Mouse (Mus musculus) thymus, adult 18-20 months (tissue): ENCODE results near the gene Atp8a2.

Experiments
- DNase-seq, 2 experiments: peaks; one replicate each; pipeline ENCODE4 v3.0.0; 2022; ENCODE audit warnings: mixed read lengths in 2 of 2

Gene Atp8a2

GRCm38 (mm10) chr14:59893971-59894370, 303.0 kb downstream of the Atp8a2 start:
- DNase-seq = no peak

GRCm38 (mm10) chr14:59892084-59892483, 304.9 kb downstream of the Atp8a2 start:
- DNase-seq = no peak

- no peak for DNase-seq
These were observed 305.5 kb downstream of the Atp8a2 start for GRCm38 (mm10) chr14:59891491-59891890.

GRCm38 (mm10) chr14:59890818-59891217, 306.2 kb downstream of the Atp8a2 start:
- DNase-seq = no peak

- no peak for DNase-seq
These were observed 306.9 kb downstream of the Atp8a2 start for GRCm38 (mm10) chr14:59890107-59890506.

GRCm38 (mm10) chr14:59888446-59888845, 308.5 kb downstream of the Atp8a2 start:
- no peak for DNase-seq

- no peak for DNase-seq
These were observed 308.9 kb downstream of the Atp8a2 start for GRCm38 (mm10) chr14:59888046-59888445.

- no peak for DNase-seq
These were observed 309.7 kb downstream of the Atp8a2 start for GRCm38 (mm10) chr14:59887061-59887861.

GRCm38 (mm10) chr14:59883517-59884069, 313.4 kb downstream of the Atp8a2 start:
- DNase-seq = no peak

- DNase-seq = no peak
These were observed 316.1 kb downstream of the Atp8a2 start for GRCm38 (mm10) chr14:59880829-59881228.

GRCm38 (mm10) chr14:59878248-59878647, 318.7 kb downstream of the Atp8a2 start:
- no peak for DNase-seq

- no peak for DNase-seq
These were observed 320.5 kb downstream of the Atp8a2 start for GRCm38 (mm10) chr14:59876525-59876924.

GRCm38 (mm10) chr14:59868369-59868768, 328.6 kb downstream of the Atp8a2 start:
- DNase-seq = no peak

GRCm38 (mm10) chr14:59867749-59868148, 329.2 kb downstream of the Atp8a2 start:
- no peak for DNase-seq

- DNase-seq = no peak
These were observed 331.0 kb downstream of the Atp8a2 start for GRCm38 (mm10) chr14:59866001-59866400.

GRCm38 (mm10) chr14:59862351-59862750, 334.6 kb downstream of the Atp8a2 start:
- DNase-seq = no peak

- DNase-seq = no peak
These were observed 337.1 kb downstream of the Atp8a2 start for GRCm38 (mm10) chr14:59859830-59860229.

GRCm38 (mm10) chr14:59858501-59859225, 338.3 kb downstream of the Atp8a2 start:
- peak; percentile 51 to 56 for DNase-seq

- DNase-seq = no peak
These were observed 343.8 kb downstream of the Atp8a2 start for GRCm38 (mm10) chr14:59853139-59853538.

GRCm38 (mm10) chr14:59846609-59847375, 350.2 kb downstream of the Atp8a2 start:
- no peak for DNase-seq

- no peak for DNase-seq
These were observed 353.6 kb downstream of the Atp8a2 start for GRCm38 (mm10) chr14:59843264-59843942.

GRCm38 (mm10) chr14:59839951-59840720, 356.8 kb downstream of the Atp8a2 start:
- no peak for DNase-seq
